Mouse (Mus musculus): ENCODE results near the gene Gm10662.
"Not testable (repeated sequence)": the region's sequence is repeated elsewhere in the genome, so short reads cannot be mapped to it uniquely, and the experiment has no call there.

Gm10662 gene

GRCm38 (mm10) chr7:23144380-23144779 is at the start of gene Gm10662:
TSS of gene Gm10662 (minus strand) at chr7:23144480.
- not testable (repeated sequence) for DNase-seq (ENCODE audit: low spot score)

- not testable (repeated sequence) for DNase-seq (ENCODE audit: low spot score)
These were observed 19.2 kb upstream of the Gm10662 start for GRCm38 (mm10) chr7:23163505-23163904.

All from c-Kit-positive CD71-positive TER-119-positive erythroid progenitor cells, embryonic 14.5 days (primary cell).